Mouse (Mus musculus) embryonic facial prominence, embryonic 12.5 days (tissue): ENCODE data around the gene Dennd2a. TPM values are rescaled to one million over a fixed set of nuclear protein-coding genes. Genes with fewer than 3 reads are reported as not detected.
A peak's percentile ranks its signal among the peaks of the same experiment; 100 is the strongest.
"Not testable (repeated sequence)": the region's sequence is repeated elsewhere in the genome, so short reads cannot be mapped to it uniquely, and the experiment has no call there.

Experiments
- ATAC-seq: fragments of 200-750 bp; cut with Nextera tagmentation; 2 replicates; pipeline ENCODE4 v1.8.0; 2017; ENCODE audit not compliant: insufficient number of reproducible peaks, insufficient read depth, low FRiP score, low TSS enrichment
- H3K27ac ChIP-seq: fragments of 300-500 bp; sonication (generic); 2 replicates; pipeline ENCODE4 v1.5.1; 2016; ENCODE audit warnings: mild to moderate bottlenecking
- H3K27me3 ChIP-seq: fragments of 300-500 bp; sonication (generic); 2 replicates; pipeline ENCODE4 v1.6.1; 2016; ENCODE audit warnings: mild to moderate bottlenecking, moderate library complexity
- H3K36me3 ChIP-seq: fragments of 300-500 bp; sonication (generic); 2 replicates; pipeline ENCODE4 v1.6.1; 2016; ENCODE audit warnings: mild to moderate bottlenecking
- H3K4me1 ChIP-seq: fragments of 300-500 bp; sonication (generic); 2 replicates; pipeline ENCODE4 v1.6.1; 2016
- H3K4me2 ChIP-seq: fragments of 300-500 bp; sonication (generic); replicated peaks from 2 replicates; pipeline ENCODE4 v1.6.1; 2016; ENCODE audit warnings: mild to moderate bottlenecking, moderate library complexity
- H3K4me3 ChIP-seq: fragments of 300-500 bp; sonication (generic); 2 replicates; pipeline ENCODE4 v1.5.1; 2016; ENCODE audit warnings: mild to moderate bottlenecking
- H3K9ac ChIP-seq: fragments of 300-500 bp; sonication (generic); 2 replicates; pipeline ENCODE4 v1.6.1; 2016; ENCODE audit warnings: mild to moderate bottlenecking, moderate library complexity
- H3K9me3 ChIP-seq: fragments of 300-500 bp; sonication (generic); 2 replicates; pipeline ENCODE4 v1.6.1; 2016; ENCODE audit warnings: mild to moderate bottlenecking, moderate library complexity
- WGBS: fragments of 180-500 bp; shearing (Covaris S2); methylation state at CpG from one replicate; pipeline ENCODE4 v1.1.7; 2016; 5-methylcytosine and 5-hydroxymethylcytosine counted together
- polyA plus RNA-seq: library from polyadenylated mRNA; unstranded; fragments of >200 nt; fragmentation: Nextera tagmentation; extraction: Ambion mirVana; gene quantifications from 2 replicates; pipeline ENCODE4 v1.2.1, GENCODE M21; 2016

Gene Dennd2a
- polyA plus RNA-seq, 1 experiment from 2014 or later = 36.1 TPM

- Histone ChIP-seq H3K9ac (no peak overlapping the region), H3K4me2 (no peak overlapping the region), H3K4me3 (no peak overlapping the region), H3K27me3 (peaks cover 7% of the 10 kb centered on the region; the same call in 1 of the 2 replicates), H3K36me3 (no peaks in the 10 kb centered on the region), H3K27ac (no peak overlapping the region), H3K4me1 (no peaks in the 10 kb centered on the region), H3K9me3 (no peaks in the 10 kb centered on the region)
- no peak for ATAC-seq
- WGBS = 75% methylated on average over 2 of the region's 2 CpGs
Observed at GRCm38 (mm10) chr6:39425181-39425580, 132.5 kb downstream of the Dennd2a start.

GRCm38 (mm10) chr6:39423686-39424085, 134.0 kb downstream of the Dennd2a start:
- H3K4me3 ChIP-seq = no peak overlapping the region
- no peaks in the 10 kb centered on the region for H3K36me3 ChIP-seq
- ATAC-seq = no peak
- H3K4me1 ChIP-seq = 0 out of 2 replicates have a peak, but pooled peaks cover 5% of the 10 kb centered on the region
- no peak overlapping the region for H3K9ac ChIP-seq
- peaks cover 7% of the 10 kb centered on the region; the same call in 1 of the 2 replicates for H3K27me3 ChIP-seq
- WGBS = 88% methylated on average over 7 of the region's 7 CpGs
- no peaks in the 10 kb centered on the region for H3K9me3 ChIP-seq
- H3K4me2 ChIP-seq = no peak overlapping the region
- no peak overlapping the region for H3K27ac ChIP-seq

- peaks cover 10% of the 10 kb centered on the region for H3K27me3 ChIP-seq
- no peak overlapping the region for H3K9ac ChIP-seq
- no peak for ATAC-seq
- H3K4me2 ChIP-seq = no peak overlapping the region
- 72% methylated on average over 6 of the region's 6 CpGs for WGBS
- H3K4me1 ChIP-seq = 0 out of 2 replicates have a peak, but pooled peaks cover 5% of the 10 kb centered on the region
- no peaks in the 10 kb centered on the region for H3K9me3 ChIP-seq
- H3K27ac ChIP-seq = no peak overlapping the region
- H3K36me3 ChIP-seq = no peaks in the 10 kb centered on the region
- no peak overlapping the region for H3K4me3 ChIP-seq
Observed at GRCm38 (mm10) chr6:39423130-39423551, 134.5 kb downstream of the Dennd2a start.

GRCm38 (mm10) chr6:39420867-39421266, 136.8 kb downstream of the Dennd2a start:
- no peaks in the 10 kb centered on the region for H3K36me3 ChIP-seq
- H3K27ac ChIP-seq = no peak overlapping the region
- WGBS = 51% methylated on average over 4 of the region's 4 CpGs
- no peaks in the 10 kb centered on the region for H3K9me3 ChIP-seq
- H3K27me3 ChIP-seq = peaks cover 16% of the 10 kb centered on the region
- 0 out of 2 replicates have a peak, but pooled peaks cover 5% of the 10 kb centered on the region for H3K4me1 ChIP-seq
- no peak overlapping the region for H3K4me2 ChIP-seq
- H3K9ac ChIP-seq = no peak overlapping the region
- no peak overlapping the region for H3K4me3 ChIP-seq
- no peak for ATAC-seq

GRCm38 (mm10) chr6:39419851-39420721, 137.6 kb downstream of the Dennd2a start, which contains the start of gene Mkrn1:
TSS of gene Mkrn1 (minus strand) at chr6:39420462.
- ATAC-seq = peak; percentile 94
- Histone ChIP-seq H3K27ac (peak within 1 kb of the TSS; percentile 82), H3K27me3 (peaks cover 16% of the 10 kb centered on the region), H3K9me3 (no peaks in the 10 kb centered on the region), H3K4me1 (0 out of 2 replicates have a peak, but pooled peaks cover 5% of the 10 kb centered on the region), H3K36me3 (no peaks in the 10 kb centered on the region), H3K9ac (peak within 1 kb of the TSS; percentile 76), H3K4me2 (peak within 1 kb of the TSS; percentile 64), H3K4me3 (peak within 1 kb of the TSS; percentile 94)
- under 1% methylated on average over 82 of the region's 82 CpGs for WGBS

- Histone ChIP-seq H3K4me1 (0 out of 2 replicates have a peak, but pooled peaks cover 5% of the 10 kb centered on the region), H3K27ac (peak overlapping the region; percentile 82), H3K9ac (peak overlapping the region; percentile 76), H3K36me3 (no peaks in the 10 kb centered on the region), H3K4me3 (peak overlapping the region; percentile 94), H3K9me3 (no peaks in the 10 kb centered on the region), H3K27me3 (peaks cover 16% of the 10 kb centered on the region), H3K4me2 (peak overlapping the region; percentile 64)
- WGBS = under 1% methylated on average over 43 of the region's 43 CpGs
- ATAC-seq = no peak
Observed at GRCm38 (mm10) chr6:39419386-39419850, 138.2 kb downstream of the Dennd2a start.

GRCm38 (mm10) chr6:39416654-39417053, 141.0 kb downstream of the Dennd2a start:
- not testable (repeated sequence) for H3K4me1 ChIP-seq, H3K4me2 ChIP-seq, H3K9me3 ChIP-seq, H3K4me3 ChIP-seq, H3K27ac ChIP-seq, H3K27me3 ChIP-seq, H3K9ac ChIP-seq, H3K36me3 ChIP-seq, ATAC-seq

GRCm38 (mm10) chr6:39415762-39416161, 141.9 kb downstream of the Dennd2a start:
- Histone ChIP-seq H3K27me3 (peaks cover 9% of the 10 kb centered on the region), H3K4me2 (no peak overlapping the region), H3K9me3 (no peaks in the 10 kb centered on the region), H3K36me3 (no peaks in the 10 kb centered on the region), H3K9ac (no peak overlapping the region), H3K4me3 (no peak overlapping the region), H3K27ac (no peak overlapping the region), H3K4me1 (0 out of 2 replicates have a peak, but pooled peaks cover 5% of the 10 kb centered on the region)
- WGBS = 48% methylated on average over 3 of the region's 5 CpGs
- no peak for ATAC-seq

- Histone ChIP-seq H3K9ac (no peak overlapping the region), H3K27ac (no peak overlapping the region), H3K4me3 (no peak overlapping the region), H3K4me2 (no peak overlapping the region), H3K4me1 (0 out of 2 replicates have a peak, but pooled peaks cover 3% of the 10 kb centered on the region), H3K36me3 (0 out of 2 replicates have a peak, but pooled peaks cover 2% of the 10 kb centered on the region), H3K9me3 (no peaks in the 10 kb centered on the region), H3K27me3 (peaks cover 9% of the 10 kb centered on the region)
- no peak for ATAC-seq
- 77% methylated on average over 1 of the region's 1 CpGs for WGBS
Observed at GRCm38 (mm10) chr6:39414106-39414505, 143.6 kb downstream of the Dennd2a start.

Other genes starting within 250 kb of the Dennd2a start
- gene Slc37a3, start 180.2 kb downstream of the Dennd2a start, polyA plus RNA-seq = 50.5 and 58.7 TPM in 2 replicates
- 0.61 and 1.00 TPM in 2 replicates for gene Rab19, start 176.7 kb downstream of the Dennd2a start, polyA plus RNA-seq
- 56.4 and 59.0 TPM in 2 replicates for gene Mkrn1, start 137.4 kb downstream of the Dennd2a start, polyA plus RNA-seq
- 40.5 and 41.1 TPM in 2 replicates for gene Adck2, start 16.0 kb upstream of the Dennd2a start, polyA plus RNA-seq
- gene Gm42420, start 27.9 kb upstream of the Dennd2a start, polyA plus RNA-seq = 1.9 TPM in 1 of 2 replicates, not detected in the other
- 299 and 324 TPM in 2 replicates for gene Ndufb2, start 34.7 kb upstream of the Dennd2a start, polyA plus RNA-seq
- gene Braf, start 167.6 kb upstream of the Dennd2a start, polyA plus RNA-seq = 18.6 and 18.9 TPM in 2 replicates